Mouse (Mus musculus): ENCODE results near the gene Gadd45gip1. TPM values are rescaled to one million over a fixed set of nuclear protein-coding genes. Genes with fewer than 3 reads are reported as not detected.
A peak's percentile ranks its signal among the peaks of the same experiment; 100 is the strongest.

Gene Gadd45gip1
- polyA plus RNA-seq, 1 experiment from 2014 or later: 52.1 TPM

GRCm38 (mm10) chr8:84832759-84833742, 1.7 kb downstream of the Gadd45gip1 start:
- peak overlapping the region; percentile 63 for H3K4me2 ChIP-seq
- peak overlapping the region; percentile 74 for H3K4me3 ChIP-seq
- H3K9ac ChIP-seq: peak overlapping the region; percentile 95
- H3K36me3 ChIP-seq: peaks cover 47% of the 10 kb centered on the region
- no peaks in the 10 kb centered on the region for H3K27me3 ChIP-seq (replicated peaks)
- H3K27ac ChIP-seq (ENCODE audit: poor library complexity, severe bottlenecking): peak overlapping the region; percentile 88; the same call in 1 of the 2 replicates
- H3K9me3 ChIP-seq (replicated peaks): no peaks in the 10 kb centered on the region
- peaks cover 28% of the 10 kb centered on the region for H3K4me1 ChIP-seq (replicated peaks)
- WGBS: 54% methylated on average over 10 of the region's 10 CpGs
- no peak for ATAC-seq (ENCODE audit: insufficient number of reproducible peaks, low FRiP score)

GRCm38 (mm10) chr8:84834002-84834865, 2.9 kb downstream of the Gadd45gip1 start:
- Histone ChIP-seq H3K4me3 (no peak overlapping the region), H3K36me3 (peaks cover 58% of the 10 kb centered on the region), H3K27ac (ENCODE audit: poor library complexity, severe bottlenecking) (no peak overlapping the region), H3K9me3 (replicated peaks) (no peaks in the 10 kb centered on the region), H3K4me1 (replicated peaks) (peaks cover 33% of the 10 kb centered on the region), H3K27me3 (replicated peaks) (no peaks in the 10 kb centered on the region), H3K4me2 (no peak overlapping the region), H3K9ac (no peak overlapping the region)
- 86% methylated on average over 19 of the region's 19 CpGs for WGBS
- ATAC-seq (ENCODE audit: insufficient number of reproducible peaks, low FRiP score): no peak

- Histone ChIP-seq H3K9ac (no peak overlapping the region), H3K27ac (ENCODE audit: poor library complexity, severe bottlenecking) (no peak overlapping the region), H3K4me1 (replicated peaks) (peaks cover 39% of the 10 kb centered on the region), H3K36me3 (peaks cover 56% of the 10 kb centered on the region), H3K9me3 (replicated peaks) (no peaks in the 10 kb centered on the region), H3K27me3 (replicated peaks) (no peaks in the 10 kb centered on the region), H3K4me3 (no peak overlapping the region), H3K4me2 (no peak overlapping the region)
- WGBS: 68% methylated on average over 10 of the region's 10 CpGs
- ATAC-seq (ENCODE audit: insufficient number of reproducible peaks, low FRiP score): no peak
Measured at GRCm38 (mm10) chr8:84834866-84835855, 3.8 kb downstream of the Gadd45gip1 start.

- Histone ChIP-seq H3K4me2 (peak overlapping the region; percentile 12; the same call in 1 of the 2 replicates), H3K4me3 (peak overlapping the region; percentile 9), H3K27ac (ENCODE audit: poor library complexity, severe bottlenecking) (no peak overlapping the region), H3K9me3 (replicated peaks) (no peaks in the 10 kb centered on the region), H3K9ac (no peak overlapping the region), H3K36me3 (peaks cover 66% of the 10 kb centered on the region), H3K27me3 (replicated peaks) (no peaks in the 10 kb centered on the region), H3K4me1 (replicated peaks) (peaks cover 39% of the 10 kb centered on the region)
- WGBS: 48% methylated on average over 8 of the region's 8 CpGs
- no peak for ATAC-seq (ENCODE audit: insufficient number of reproducible peaks, low FRiP score)
Measured at GRCm38 (mm10) chr8:84837149-84837911, 6.0 kb downstream of the Gadd45gip1 start.

- peak overlapping the region; percentile 9; the same call in 1 of the 2 replicates for H3K4me3 ChIP-seq
- 81% methylated on average over 15 of the region's 15 CpGs for whole genome bisulfite sequencing
- ATAC-seq (ENCODE audit: insufficient number of reproducible peaks, low FRiP score): no peak
- no peak overlapping the region for H3K9ac ChIP-seq
- peak overlapping the region; percentile 68 for H3K4me2 ChIP-seq
- H3K9me3 ChIP-seq (replicated peaks): no peaks in the 10 kb centered on the region
- H3K4me1 ChIP-seq (replicated peaks): peaks cover 36% of the 10 kb centered on the region
- H3K27ac ChIP-seq (ENCODE audit: poor library complexity, severe bottlenecking): no peak overlapping the region
- peaks cover 72% of the 10 kb centered on the region for H3K36me3 ChIP-seq
- H3K27me3 ChIP-seq (replicated peaks): no peaks in the 10 kb centered on the region
Measured at GRCm38 (mm10) chr8:84837912-84838470, 6.7 kb downstream of the Gadd45gip1 start.

GRCm38 (mm10) chr8:84838513-84838912, 7.2 kb downstream of the Gadd45gip1 start:
- Histone ChIP-seq H3K36me3 (peaks cover 78% of the 10 kb centered on the region), H3K9ac (no peak overlapping the region), H3K4me2 (peak overlapping the region; percentile 68), H3K9me3 (replicated peaks) (no peaks in the 10 kb centered on the region), H3K4me1 (replicated peaks) (peaks cover 30% of the 10 kb centered on the region), H3K27me3 (replicated peaks) (no peaks in the 10 kb centered on the region), H3K27ac (ENCODE audit: poor library complexity, severe bottlenecking) (no peak overlapping the region), H3K4me3 (peak overlapping the region; percentile 9; the same call in 1 of the 2 replicates)
- 76% methylated on average over 5 of the region's 5 CpGs for whole genome bisulfite sequencing
- ATAC-seq (ENCODE audit: insufficient number of reproducible peaks, low FRiP score): peak; percentile 75

- peak overlapping the region; percentile 68 for H3K4me2 ChIP-seq
- peaks cover 79% of the 10 kb centered on the region for H3K36me3 ChIP-seq
- H3K27me3 ChIP-seq (replicated peaks): no peaks in the 10 kb centered on the region
- H3K9me3 ChIP-seq (replicated peaks): no peaks in the 10 kb centered on the region
- WGBS: 89% methylated on average over 2 of the region's 2 CpGs
- peaks cover 35% of the 10 kb centered on the region for H3K4me1 ChIP-seq (replicated peaks)
- H3K27ac ChIP-seq (ENCODE audit: poor library complexity, severe bottlenecking): no peak overlapping the region
- H3K9ac ChIP-seq: peak overlapping the region; percentile 97
- no peak for ATAC-seq (ENCODE audit: insufficient number of reproducible peaks, low FRiP score)
- peak overlapping the region; percentile 91 for H3K4me3 ChIP-seq
Measured at GRCm38 (mm10) chr8:84839411-84839810, 8.1 kb downstream of the Gadd45gip1 start.

- peak overlapping the region; percentile 93 for H3K27ac ChIP-seq (ENCODE audit: poor library complexity, severe bottlenecking)
- peak overlapping the region; percentile 91 for H3K4me3 ChIP-seq
- H3K4me2 ChIP-seq: peak overlapping the region; percentile 68
- H3K36me3 ChIP-seq: peaks cover 79% of the 10 kb centered on the region
- peaks cover 35% of the 10 kb centered on the region for H3K4me1 ChIP-seq (replicated peaks)
- peak overlapping the region; percentile 97 for H3K9ac ChIP-seq
- no peaks in the 10 kb centered on the region for H3K9me3 ChIP-seq (replicated peaks)
- no peaks in the 10 kb centered on the region for H3K27me3 ChIP-seq (replicated peaks)
- no peak for ATAC-seq (ENCODE audit: insufficient number of reproducible peaks, low FRiP score)
- 3% methylated on average over 7 of the region's 7 CpGs for WGBS
Measured at GRCm38 (mm10) chr8:84839875-84840247, 8.5 kb downstream of the Gadd45gip1 start.

- H3K9ac ChIP-seq: peak within 1 kb of the TSS; percentile 97
- H3K36me3 ChIP-seq: peaks cover 79% of the 10 kb centered on the region
- H3K4me2 ChIP-seq: peak within 1 kb of the TSS; percentile 68
- H3K4me3 ChIP-seq: peak within 1 kb of the TSS; percentile 91
- ATAC-seq (ENCODE audit: insufficient number of reproducible peaks, low FRiP score): peak; percentile 91
- WGBS: under 1% methylated on average over 49 of the region's 55 CpGs
- H3K4me1 ChIP-seq (replicated peaks): peaks cover 36% of the 10 kb centered on the region
- H3K9me3 ChIP-seq (replicated peaks): no peaks in the 10 kb centered on the region
- H3K27me3 ChIP-seq (replicated peaks): no peaks in the 10 kb centered on the region
- H3K27ac ChIP-seq (ENCODE audit: poor library complexity, severe bottlenecking): peak within 1 kb of the TSS; percentile 93
Measured at GRCm38 (mm10) chr8:84840248-84840999, 9.1 kb downstream of the Gadd45gip1 start, which contains the start of gene Rad23a. Rad23a (minus strand) TSS chr8:84840665.

All from heart, embryonic 12.5 days (tissue).